Mouse (Mus musculus) limb, embryonic 15.5 days (tissue): Measurements from ENCODE around the gene Rdh13. TPM values are rescaled to one million over a fixed set of nuclear protein-coding genes. Genes with fewer than 3 reads are reported as not detected.

Source experiments
- ATAC-seq: fragments of 200-750 bp; cut with Nextera tagmentation; 2 replicates; pipeline ENCODE4 v1.8.0; 2017; ENCODE audit warnings: low read depth, moderate TSS enrichment; ENCODE audit not compliant: insufficient number of reproducible peaks, low FRiP score, low TSS enrichment
- H3K27ac ChIP-seq: fragments of 300-500 bp; sonication (generic); 2 replicates; pipeline ENCODE4 v1.5.1; 2015; ENCODE audit warnings: moderate library complexity, mild to moderate bottlenecking, inconsistent platforms
- H3K27me3 ChIP-seq: fragments of 300-500 bp; sonication (generic); 2 replicates; pipeline ENCODE4 v1.6.1; 2015; ENCODE audit warnings: inconsistent platforms
- H3K36me3 ChIP-seq: fragments of 300-500 bp; sonication (generic); 2 replicates; pipeline ENCODE4 v1.6.1; 2015; ENCODE audit warnings: inconsistent platforms
- H3K4me1 ChIP-seq: fragments of 300-500 bp; sonication (generic); 2 replicates; pipeline ENCODE4 v1.6.1; 2015; ENCODE audit warnings: inconsistent platforms
- H3K4me2 ChIP-seq: fragments of 300-500 bp; sonication (generic); 2 replicates; pipeline ENCODE4 v1.6.1; 2015; ENCODE audit warnings: mild to moderate bottlenecking, inconsistent platforms
- H3K4me3 ChIP-seq: fragments of 300-500 bp; sonication (generic); 2 replicates; pipeline ENCODE4 v1.5.1; 2015; ENCODE audit warnings: mild to moderate bottlenecking, inconsistent platforms
- H3K9ac ChIP-seq: fragments of 300-500 bp; sonication (generic); 2 replicates; pipeline ENCODE4 v1.6.1; 2015; ENCODE audit warnings: inconsistent platforms
- H3K9me3 ChIP-seq: fragments of 300-500 bp; sonication (generic); 2 replicates; pipeline ENCODE4 v1.6.1; 2016; ENCODE audit warnings: inconsistent platforms
- WGBS: fragments of 180-500 bp; shearing (Covaris S2); methylation state at CpG from one replicate; pipeline ENCODE4 v1.1.7; 2015; 5-methylcytosine and 5-hydroxymethylcytosine counted together
- polyA plus RNA-seq: library from polyadenylated mRNA; unstranded; fragments of >200 nt; fragmentation: Nextera tagmentation; extraction: Ambion mirVana; gene quantifications from 2 replicates; pipeline ENCODE4 v1.2.1, GENCODE M21; 2015

The Rdh13 gene
- polyA plus RNA-seq, result 25.4 and 25.6 TPM in 2 replicates

DNA sequence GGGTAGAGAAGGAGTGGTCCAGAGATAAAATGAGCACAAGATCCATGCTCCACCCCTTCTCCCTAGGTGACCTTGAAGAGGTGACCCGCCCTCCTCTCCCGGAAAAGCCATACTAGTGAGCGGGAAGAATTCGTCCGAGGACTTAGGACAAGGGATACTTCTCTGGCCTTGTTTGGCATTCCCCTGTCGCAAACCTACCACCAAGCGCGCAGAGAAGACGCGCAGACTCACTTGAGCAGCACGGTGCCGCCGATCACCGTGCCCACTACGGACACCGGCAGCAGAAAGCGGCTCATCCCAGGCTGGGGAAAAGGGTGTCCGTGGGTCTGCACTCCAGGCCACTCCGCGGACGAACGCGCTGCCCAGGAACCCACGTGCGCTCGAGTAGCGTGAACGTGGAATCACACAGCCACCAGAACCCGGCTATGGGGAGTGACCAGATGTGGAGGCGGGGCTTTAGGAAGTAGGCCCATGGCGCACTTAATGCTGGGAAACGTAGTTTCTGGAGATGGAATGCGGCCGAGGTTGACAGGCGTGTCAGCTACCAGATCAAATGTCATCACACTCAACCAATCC is at the start of gene Rdh13:
Gene Rdh13 (minus strand): TSS at position 434 of the 576 bp plus-strand sequence.
- Histone ChIP-seq H3K27ac (peak within 1 kb of the TSS; percentile 84), H3K36me3 (peaks cover 40% of the 10 kb centered on the region), H3K4me2 (peak within 1 kb of the TSS; percentile 69), H3K4me3 (peak within 1 kb of the TSS; percentile 89), H3K9me3 (no peaks in the 10 kb centered on the region), H3K4me1 (peaks cover 7% of the 10 kb centered on the region), H3K27me3 (no peaks in the 10 kb centered on the region), H3K9ac (peak within 1 kb of the TSS; percentile 65)
- peak; percentile 97 for ATAC-seq
- WGBS, result under 1% methylated on average over 35 of the region's 35 CpGs

DNA sequence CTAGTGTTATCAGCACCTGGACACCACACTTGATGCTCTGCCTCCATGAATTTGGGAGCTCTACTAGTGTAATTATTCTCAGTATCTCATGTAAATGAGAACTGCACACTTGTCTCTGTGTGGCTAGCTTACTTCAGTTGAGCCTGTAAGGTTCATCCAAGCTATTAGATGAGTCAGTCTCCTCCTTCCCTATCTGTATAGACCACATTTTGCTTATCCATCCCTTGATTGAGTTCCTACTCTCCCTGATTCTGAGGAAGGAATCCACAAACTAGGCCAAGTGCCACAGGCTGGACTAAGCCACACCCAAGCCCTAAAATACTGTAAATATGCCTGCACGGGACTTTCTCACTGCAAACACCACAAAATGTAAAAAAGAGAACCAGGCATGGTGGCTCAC is 48.5 kb upstream of the Rdh13 start:
- H3K36me3 ChIP-seq, result peaks cover 49% of the 10 kb centered on the region
- ATAC-seq, result no peak
- 73% methylated on average over 1 of the region's 1 CpGs for WGBS

DNA sequence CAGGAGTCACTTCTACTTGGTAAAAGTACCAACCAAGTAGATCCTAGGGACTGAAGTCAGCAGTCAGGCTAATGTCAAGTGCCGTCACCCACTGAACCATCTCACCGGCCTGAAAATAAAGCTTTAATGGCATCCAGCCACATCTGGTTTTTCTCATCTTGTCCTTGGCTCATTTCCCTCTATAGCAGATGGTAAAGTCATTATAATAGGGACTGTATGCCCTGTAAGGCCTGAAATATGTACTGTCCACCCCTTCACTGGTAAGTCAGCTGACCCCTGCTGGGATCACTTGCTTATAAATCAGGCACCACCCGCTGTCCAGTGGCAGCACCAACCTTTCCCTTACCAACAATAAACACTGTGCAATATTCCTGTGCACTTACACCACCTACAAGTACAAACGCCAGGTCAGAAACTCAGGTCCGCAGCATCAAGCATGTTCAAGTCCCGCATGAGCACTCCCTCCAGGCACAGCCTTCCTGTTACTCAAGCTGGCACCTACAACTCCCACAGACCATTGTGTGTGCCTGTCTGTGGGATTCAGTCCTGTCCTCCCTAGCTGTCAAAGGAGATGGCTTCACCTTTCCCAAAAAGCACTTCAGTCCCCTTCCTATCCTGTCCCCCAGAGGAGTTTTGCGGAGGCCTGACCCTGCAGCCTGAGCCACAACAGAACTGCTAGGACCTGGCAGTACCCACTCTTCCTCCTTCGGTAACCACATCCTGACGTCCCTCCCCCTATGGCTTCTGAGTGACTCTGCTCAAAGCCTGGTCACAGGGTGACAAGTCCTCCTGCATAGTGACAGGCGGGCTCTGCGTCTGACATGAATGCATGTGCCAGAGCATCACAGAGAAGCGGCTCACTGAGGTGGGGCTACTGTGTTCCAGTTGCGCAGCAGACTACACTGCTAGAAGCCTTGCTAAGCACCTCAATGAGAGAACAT is 47.1 kb upstream of the Rdh13 start:
- H3K4me3 ChIP-seq, result no peak overlapping the region
- H3K4me1 ChIP-seq, result peaks cover 15% of the 10 kb centered on the region
- H3K9me3 ChIP-seq, result no peaks in the 10 kb centered on the region
- peaks cover 61% of the 10 kb centered on the region for H3K36me3 ChIP-seq
- WGBS, result 74% methylated on average over 13 of the region's 13 CpGs
- H3K4me2 ChIP-seq, result no peak overlapping the region
- H3K27ac ChIP-seq, result no peak overlapping the region
- H3K9ac ChIP-seq, result no peak overlapping the region
- no peaks in the 10 kb centered on the region for H3K27me3 ChIP-seq
- ATAC-seq, result no peak

More for the DNA sequence above, 48.5 kb upstream of the Rdh13 start:
- no peaks in the 10 kb centered on the region for H3K27me3 ChIP-seq
- H3K4me1 ChIP-seq, result peaks cover 25% of the 10 kb centered on the region
- H3K27ac ChIP-seq, result no peak overlapping the region
- no peak overlapping the region for H3K4me3 ChIP-seq
- H3K9me3 ChIP-seq, result no peaks in the 10 kb centered on the region
- no peak overlapping the region for H3K9ac ChIP-seq
- no peak overlapping the region for H3K4me2 ChIP-seq

DNA sequence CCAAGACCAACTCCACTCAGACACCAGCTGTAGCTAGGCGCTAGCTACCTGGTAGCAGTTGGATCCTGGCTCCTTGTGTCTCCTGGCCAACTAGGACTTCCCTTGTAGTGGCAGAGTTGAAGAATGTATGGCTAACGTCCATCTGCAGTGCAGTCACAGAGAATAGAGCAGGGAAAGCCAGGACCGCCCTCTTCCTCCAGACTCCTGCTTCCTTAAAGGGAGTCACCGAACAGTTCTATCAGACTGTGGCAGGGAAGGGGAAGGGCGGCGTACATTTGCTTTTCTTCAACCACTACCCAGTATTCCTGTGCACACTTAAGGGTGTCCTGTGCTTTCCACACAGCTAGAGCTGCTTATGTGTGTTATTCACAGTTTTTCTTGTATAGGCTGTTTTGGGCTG is 45.9 kb upstream of the Rdh13 start:
- Histone ChIP-seq H3K4me2 (no peak overlapping the region), H3K4me3 (no peak overlapping the region), H3K27me3 (no peaks in the 10 kb centered on the region), H3K27ac (peak overlapping the region; percentile 50), H3K9me3 (no peaks in the 10 kb centered on the region), H3K9ac (no peak overlapping the region), H3K4me1 (peaks cover 15% of the 10 kb centered on the region), H3K36me3 (peaks cover 60% of the 10 kb centered on the region)
- no peak for ATAC-seq
- WGBS, result 77% methylated on average over 6 of the region's 6 CpGs

DNA sequence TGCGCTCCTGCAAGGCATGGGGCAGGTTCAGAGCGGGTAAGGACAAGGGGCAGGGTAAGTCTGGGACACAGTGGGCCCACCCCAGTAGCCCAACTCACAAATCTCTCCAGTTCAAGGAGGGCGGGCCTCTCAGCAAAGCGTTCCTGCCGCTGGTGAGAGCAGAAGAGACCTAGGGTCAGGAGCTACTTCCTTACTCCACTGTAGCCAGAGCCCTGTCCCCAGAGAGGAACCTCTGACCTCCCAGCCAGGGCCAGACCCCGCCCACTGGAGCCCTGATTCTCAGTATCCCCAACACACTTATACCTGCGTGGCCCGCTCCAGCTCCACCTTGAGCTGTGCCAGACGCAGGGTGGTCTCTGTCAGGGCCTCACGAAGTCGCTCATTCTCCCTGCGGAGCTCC is 36.8 kb upstream of the Rdh13 start:
- Histone ChIP-seq H3K36me3 (peaks cover 63% of the 10 kb centered on the region), H3K27ac (no peak overlapping the region), H3K9ac (no peak overlapping the region), H3K4me1 (peaks cover 18% of the 10 kb centered on the region), H3K9me3 (no peaks in the 10 kb centered on the region), H3K4me3 (no peak overlapping the region), H3K27me3 (no peaks in the 10 kb centered on the region), H3K4me2 (no peak overlapping the region)
- no peak for ATAC-seq
- 86% methylated on average over 12 of the region's 12 CpGs for WGBS

DNA sequence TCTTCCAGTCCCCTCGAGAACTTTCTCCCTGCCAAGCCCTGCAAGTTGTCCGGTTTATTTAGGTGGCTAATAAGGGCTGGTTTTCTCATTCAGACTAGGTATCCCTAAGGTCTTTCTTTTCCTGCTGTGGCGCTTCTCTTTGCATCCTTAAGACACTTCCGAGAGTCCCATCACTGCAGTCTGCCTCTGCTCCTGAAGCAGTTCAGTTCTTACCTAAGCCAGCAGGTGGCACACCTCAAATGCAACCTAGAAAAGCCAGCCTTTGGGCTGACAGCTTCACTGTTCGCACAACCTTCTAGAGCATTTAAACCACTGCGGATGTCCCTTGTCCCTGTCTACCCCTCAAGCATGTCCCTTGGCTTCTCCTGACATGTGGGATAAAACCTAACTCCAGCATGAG is 34.2 kb upstream of the Rdh13 start:
- no peak overlapping the region for H3K27ac ChIP-seq
- no peak for ATAC-seq
- no peak overlapping the region for H3K9ac ChIP-seq
- H3K4me1 ChIP-seq, result peaks cover 18% of the 10 kb centered on the region
- WGBS, result 28% methylated on average over 6 of the region's 6 CpGs
- H3K4me3 ChIP-seq, result no peak overlapping the region
- H3K27me3 ChIP-seq, result peaks cover 14% of the 10 kb centered on the region
- H3K9me3 ChIP-seq, result no peaks in the 10 kb centered on the region
- peaks cover 39% of the 10 kb centered on the region for H3K36me3 ChIP-seq
- no peak overlapping the region for H3K4me2 ChIP-seq

DNA sequence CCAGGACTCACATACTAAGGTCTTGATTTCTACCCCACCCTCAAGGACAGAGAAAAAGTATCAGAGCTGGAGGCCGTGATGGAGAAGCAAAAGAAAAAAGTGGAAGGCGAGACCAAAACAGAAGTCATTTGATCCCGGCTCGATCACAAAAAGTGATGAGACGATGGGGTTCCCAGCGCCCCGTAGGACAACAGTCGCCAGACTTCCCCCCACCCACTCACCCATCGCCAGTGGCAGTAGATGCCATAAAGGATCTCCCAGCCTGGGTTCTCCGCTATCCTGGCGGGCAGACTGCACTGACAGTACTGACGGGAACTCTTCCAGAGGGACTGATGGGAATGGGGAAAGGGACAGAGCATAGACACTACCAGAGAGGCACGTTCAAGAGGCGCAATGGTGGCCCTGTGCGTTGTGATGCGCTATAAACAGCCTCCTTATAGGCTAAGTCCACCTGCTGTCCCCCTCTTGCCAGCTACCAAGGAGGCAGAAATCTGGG is 33.4 kb upstream of the Rdh13 start:
- Histone ChIP-seq H3K9me3 (no peaks in the 10 kb centered on the region), H3K27ac (peak overlapping the region; percentile 93)
- 2% methylated on average over 16 of the region's 16 CpGs for WGBS

DNA sequence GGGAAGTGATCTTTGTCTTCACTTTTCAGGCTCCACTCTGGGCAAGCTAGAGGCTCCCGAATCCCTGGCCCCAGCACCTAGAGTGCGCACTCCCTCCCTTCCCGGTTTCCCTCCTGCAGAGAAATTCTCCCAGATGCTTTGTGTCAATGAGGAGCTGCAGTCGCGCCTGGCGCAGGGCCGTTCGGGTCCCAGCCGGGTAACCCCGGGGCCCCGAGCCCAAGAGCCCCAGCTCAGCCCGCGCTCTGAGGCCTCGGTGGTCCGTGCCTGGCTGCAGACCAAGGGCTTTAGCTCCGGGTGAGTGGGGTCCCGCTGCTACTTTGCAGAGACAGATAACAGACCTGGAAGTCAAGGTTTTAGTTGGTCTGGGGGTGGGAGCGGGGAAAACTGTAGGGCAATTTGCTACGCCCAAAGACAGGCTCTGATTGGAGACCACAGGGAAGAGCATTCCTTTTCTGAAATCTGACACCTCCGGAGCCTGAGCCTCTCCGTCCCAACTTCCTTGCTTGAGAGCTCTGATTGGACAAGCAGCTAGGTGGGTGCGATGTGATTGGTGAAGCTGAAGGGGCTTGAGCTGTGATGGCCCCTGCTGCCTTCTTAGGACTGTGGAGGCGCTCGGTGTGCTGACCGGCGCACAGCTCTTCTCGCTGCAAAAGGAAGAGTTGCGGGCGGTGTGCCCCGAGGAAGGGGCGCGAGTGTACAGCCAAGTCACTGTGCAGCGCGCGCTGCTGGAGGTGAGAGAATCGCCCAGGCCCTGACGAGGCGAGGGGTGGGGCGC is 32.8 kb upstream of the Rdh13 start:
- under 1% methylated on average over 39 of the region's 39 CpGs for WGBS
- Histone ChIP-seq H3K4me2 (peak overlapping the region; percentile 93), H3K9me3 (no peaks in the 10 kb centered on the region), H3K4me3 (peak overlapping the region; percentile 58), H3K4me1 (peaks cover 18% of the 10 kb centered on the region), H3K27ac (peak overlapping the region; percentile 93), H3K9ac (peak overlapping the region; percentile 38), H3K36me3 (peaks cover 24% of the 10 kb centered on the region), H3K27me3 (peaks cover 26% of the 10 kb centered on the region)
- peak; percentile 94 for ATAC-seq

More for the DNA sequence above, 33.4 kb upstream of the Rdh13 start:
- Histone ChIP-seq H3K9ac (peak overlapping the region; percentile 38), H3K4me3 (peak overlapping the region; percentile 58), H3K4me2 (peak overlapping the region; percentile 93), H3K36me3 (peaks cover 30% of the 10 kb centered on the region), H3K4me1 (peaks cover 18% of the 10 kb centered on the region), H3K27me3 (peaks cover 20% of the 10 kb centered on the region)
- ATAC-seq, result no peak; the same call in 1 of the 2 replicates

DNA sequence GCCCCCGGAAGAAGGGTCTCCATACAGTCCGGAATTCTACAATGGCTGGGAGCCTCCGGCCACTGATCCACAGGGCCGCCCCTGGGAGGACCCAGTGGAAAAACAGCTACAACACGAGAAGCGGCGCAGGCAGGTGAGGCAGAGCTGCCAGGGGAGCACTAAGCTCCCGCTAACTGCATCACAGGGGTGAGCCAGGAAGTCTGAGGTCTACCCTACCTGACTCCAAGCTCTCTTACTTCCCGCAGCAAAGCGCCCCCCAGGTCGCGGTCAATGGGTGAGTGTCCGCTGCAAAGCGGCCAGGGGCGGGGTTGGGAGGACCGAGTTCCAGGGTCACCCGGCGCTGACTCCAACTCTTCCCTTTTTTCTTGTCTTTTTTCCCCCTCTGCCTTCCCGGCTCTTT is 28.5 kb upstream of the Rdh13 start:
- H3K36me3 ChIP-seq, result no peaks in the 10 kb centered on the region
- no peak overlapping the region for H3K4me3 ChIP-seq
- ATAC-seq, result no peak
- peaks cover 53% of the 10 kb centered on the region for H3K27me3 ChIP-seq
- no peak overlapping the region for H3K4me2 ChIP-seq
- H3K9ac ChIP-seq, result no peak overlapping the region
- no peak overlapping the region for H3K27ac ChIP-seq
- H3K4me1 ChIP-seq, result peaks cover 21% of the 10 kb centered on the region
- WGBS, result 17% methylated on average over 19 of the region's 19 CpGs
- no peaks in the 10 kb centered on the region for H3K9me3 ChIP-seq

DNA sequence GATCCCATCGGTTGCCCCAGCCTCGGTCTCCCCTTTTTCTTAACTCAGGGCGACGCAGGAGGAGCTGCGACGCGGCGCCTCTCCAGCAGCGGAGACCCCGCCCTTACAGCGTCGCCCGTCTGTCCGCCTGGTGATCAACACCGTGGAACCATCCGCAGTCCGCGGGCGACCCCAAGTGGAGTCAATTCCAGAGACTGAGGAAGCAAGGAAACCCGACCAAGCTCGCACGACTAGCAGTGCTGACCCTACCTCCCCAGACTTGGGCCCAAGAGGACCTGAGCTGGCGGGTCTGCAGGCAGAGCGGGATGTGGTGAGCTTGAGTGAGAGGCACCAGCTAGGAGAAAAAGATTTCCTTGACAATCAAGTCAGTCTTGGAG is 25.7 kb upstream of the Rdh13 start:
- no peak overlapping the region for H3K27ac ChIP-seq
- WGBS, result under 1% methylated on average over 24 of the region's 24 CpGs
- peak overlapping the region; percentile 80 for H3K4me2 ChIP-seq
- H3K9me3 ChIP-seq, result no peaks in the 10 kb centered on the region
- H3K27me3 ChIP-seq, result peaks cover 50% of the 10 kb centered on the region
- H3K36me3 ChIP-seq, result no peaks in the 10 kb centered on the region
- peak overlapping the region; percentile 41 for H3K4me3 ChIP-seq
- H3K9ac ChIP-seq, result 0 out of 2 replicates have a peak overlapping the region, but pooled peaks have one; percentile 26
- peaks cover 11% of the 10 kb centered on the region for H3K4me1 ChIP-seq
- peak; percentile 72 for ATAC-seq

DNA sequence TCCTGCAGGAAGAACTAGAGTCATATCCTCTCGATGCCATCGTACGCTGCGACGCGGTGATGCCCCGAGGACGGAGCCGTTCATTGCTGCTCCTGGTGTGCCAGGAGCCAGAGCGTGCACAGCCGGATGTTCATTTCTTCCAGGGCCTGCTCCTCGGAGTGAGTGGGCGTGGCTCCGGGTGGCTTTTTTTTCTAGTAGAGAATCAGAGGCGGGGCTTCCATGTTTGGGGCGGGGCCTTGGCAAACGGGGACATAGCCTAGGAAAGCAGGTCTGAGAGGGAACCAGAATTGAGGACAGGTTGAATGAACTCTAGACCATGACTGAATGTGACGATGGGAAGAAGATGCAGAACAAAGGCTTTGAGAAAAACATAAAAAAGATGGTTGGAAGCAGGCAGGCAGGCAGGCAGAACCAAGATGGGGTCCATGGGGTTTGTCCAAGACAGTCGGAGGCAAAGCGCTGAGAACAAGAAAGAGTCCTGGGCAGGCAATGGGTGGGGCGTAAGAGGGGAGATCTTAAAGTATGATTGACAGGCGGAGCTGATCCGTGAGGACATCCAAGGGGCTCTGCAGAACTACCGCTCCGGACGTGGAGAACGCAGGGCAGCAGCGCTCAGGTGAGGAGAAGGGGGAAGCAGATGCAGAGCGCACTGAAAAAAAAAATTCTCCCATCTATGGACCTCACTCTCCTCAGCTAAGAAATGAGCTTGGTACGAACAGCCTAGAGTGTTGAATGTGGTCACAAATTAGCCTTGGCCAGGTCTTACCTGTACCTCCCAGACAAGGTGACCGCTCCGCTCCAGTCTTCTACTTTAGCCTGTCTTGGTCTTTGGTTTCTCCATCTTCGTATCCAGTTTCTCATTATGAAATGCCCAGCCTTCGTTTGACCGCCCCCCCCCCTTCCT is 25.1 kb upstream of the Rdh13 start:
- peak overlapping the region; percentile 26 for H3K9ac ChIP-seq
- no peak overlapping the region for H3K27ac ChIP-seq
- no peaks in the 10 kb centered on the region for H3K36me3 ChIP-seq
- ATAC-seq, result peak; percentile 20; the same call in 1 of the 2 replicates
- H3K4me2 ChIP-seq, result peak overlapping the region; percentile 80
- H3K4me3 ChIP-seq, result peak overlapping the region; percentile 41
- H3K9me3 ChIP-seq, result no peaks in the 10 kb centered on the region
- H3K4me1 ChIP-seq, result peaks cover 11% of the 10 kb centered on the region
- peaks cover 47% of the 10 kb centered on the region for H3K27me3 ChIP-seq
- WGBS, result 3% methylated on average over 35 of the region's 35 CpGs
